Mouse (Mus musculus): ENCODE data around the gene Rasgef1b.

- TF ChIP-seq POLR2A (IDR thresholded peaks at IDR 0.05; ENCODE audit: borderline replicate concordance, extremely low read depth, low read depth, low read length), result no peak
- no peak; the same call in 1 of the 2 replicates for TF ChIP-seq CTCF (IDR thresholded peaks at IDR 0.05; ENCODE audit: insufficient read depth, low read length)
These were observed 305.6 kb downstream of the Rasgef1b start for GRCm38 (mm10) chr5:99423271-99423670.
